Mouse (Mus musculus) cerebellum, adult 11-12 months (tissue): ENCODE data around the gene 1700029P11Rik.

Experiments used
- DNase-seq: peaks from one replicate; pipeline ENCODE4 v3.0.0; 2022

Gene 1700029P11Rik

DNA sequence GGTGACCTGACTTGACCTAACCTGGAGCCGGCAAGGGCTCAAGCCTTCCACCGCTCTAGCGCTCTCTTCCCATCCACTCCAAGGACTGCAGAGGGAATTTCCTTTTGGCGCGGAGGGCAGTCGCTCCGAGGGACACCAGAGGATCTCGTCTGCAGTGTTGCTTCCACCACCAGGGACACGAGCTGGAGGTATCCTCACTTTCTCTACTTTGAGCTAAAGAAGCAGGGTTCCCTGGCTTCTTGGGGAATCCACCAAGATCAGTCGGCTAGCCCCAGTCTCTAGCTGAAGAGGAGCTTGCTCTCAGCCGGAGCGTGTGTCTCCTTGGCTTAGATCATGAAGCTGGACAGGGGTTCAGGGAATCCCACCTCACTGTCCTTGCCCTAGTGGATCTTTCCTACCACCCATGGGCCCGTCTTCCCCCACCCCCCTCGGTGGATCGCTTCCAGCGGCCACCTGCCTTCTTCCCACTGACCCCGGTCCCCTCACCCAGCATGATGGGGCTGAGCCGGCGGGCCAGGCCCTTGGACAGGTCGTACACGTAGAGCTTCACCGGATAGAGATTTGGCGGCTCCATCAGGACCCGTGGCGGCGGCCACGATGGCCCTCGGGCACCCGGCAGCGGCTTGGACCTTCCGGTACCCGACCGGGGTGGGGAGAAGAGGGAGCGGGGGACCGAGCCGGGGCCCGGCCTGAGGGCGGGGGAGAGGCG lies 35.2 kb downstream of the 1700029P11Rik start:
- peak; percentile 55 for DNase-seq

DNA sequence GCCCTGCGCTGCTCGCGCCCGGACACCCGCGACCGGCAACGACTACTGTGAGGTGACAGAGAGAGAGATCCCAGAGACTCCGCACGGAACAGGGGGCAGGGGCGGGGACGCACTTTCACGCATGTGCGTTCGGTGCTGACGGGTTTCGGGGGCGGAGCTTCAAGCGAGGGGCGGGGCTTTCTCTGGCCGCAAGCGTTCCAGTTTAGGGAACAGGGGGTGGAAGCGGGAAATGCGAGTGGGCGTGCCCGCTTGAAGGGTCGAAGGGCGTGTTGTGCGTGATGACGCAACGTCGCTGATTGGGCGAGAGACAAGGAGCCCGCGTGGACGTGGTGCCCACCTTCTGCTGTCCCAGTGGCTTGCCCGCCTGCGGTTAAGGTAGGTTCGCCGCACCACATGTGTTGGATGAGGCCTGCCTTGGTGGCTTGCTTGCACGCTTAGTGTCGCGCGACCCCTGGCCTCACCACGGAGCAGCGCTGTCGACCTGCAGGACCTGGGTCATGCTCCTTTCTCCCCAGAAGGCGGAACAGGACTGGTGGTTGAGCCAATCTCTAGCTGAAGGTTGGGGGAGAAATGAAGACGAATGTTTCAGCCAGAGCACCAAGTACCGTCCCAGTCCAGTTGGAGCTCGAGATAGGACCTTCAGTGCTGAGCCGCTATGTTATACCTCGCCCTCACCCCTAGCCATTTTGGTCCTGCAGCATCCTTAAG lies 35.9 kb downstream of the 1700029P11Rik start:
- DNase-seq = peak; percentile 99

DNA sequence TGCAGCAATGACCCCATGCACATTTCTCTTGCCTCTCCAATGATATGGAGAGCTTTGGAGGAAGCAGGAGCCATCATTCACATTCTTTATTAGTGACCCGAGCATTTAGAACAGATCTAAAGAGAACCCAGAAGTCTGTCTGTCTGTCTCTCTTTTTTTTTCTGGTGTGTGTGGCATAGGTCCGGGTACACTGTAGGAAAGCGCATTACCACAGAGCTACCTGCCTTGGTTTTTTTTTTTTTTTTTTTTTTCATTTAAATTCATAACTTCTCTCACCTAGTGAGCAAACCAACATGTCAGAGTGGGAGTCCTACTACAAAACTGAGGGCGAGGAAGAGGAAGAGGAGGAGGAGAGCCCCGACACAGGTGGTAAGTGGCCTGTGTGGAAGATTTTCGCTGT lies 36.5 kb downstream of the 1700029P11Rik start:
- no peak for DNase-seq

DNA sequence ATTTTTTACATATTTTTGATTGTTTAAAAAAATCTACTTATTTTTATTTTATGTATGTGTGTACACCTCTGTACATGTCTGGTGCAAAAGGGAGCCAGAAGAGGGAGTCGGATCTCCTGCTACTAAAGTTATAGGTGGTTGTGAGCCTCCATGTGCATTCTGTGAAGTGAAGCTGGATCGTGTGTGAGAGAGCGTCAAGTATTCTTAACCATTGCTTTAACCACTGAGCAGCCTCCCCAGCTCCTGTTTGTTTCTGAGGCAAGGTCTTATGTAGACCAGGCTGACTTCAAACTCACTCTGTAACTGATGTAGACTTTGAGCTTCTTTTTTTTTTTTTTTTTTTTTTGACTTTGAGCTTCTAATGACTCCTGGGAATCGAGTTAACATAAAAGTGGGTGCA lies 37.1 kb downstream of the 1700029P11Rik start:
- no peak for DNase-seq

DNA sequence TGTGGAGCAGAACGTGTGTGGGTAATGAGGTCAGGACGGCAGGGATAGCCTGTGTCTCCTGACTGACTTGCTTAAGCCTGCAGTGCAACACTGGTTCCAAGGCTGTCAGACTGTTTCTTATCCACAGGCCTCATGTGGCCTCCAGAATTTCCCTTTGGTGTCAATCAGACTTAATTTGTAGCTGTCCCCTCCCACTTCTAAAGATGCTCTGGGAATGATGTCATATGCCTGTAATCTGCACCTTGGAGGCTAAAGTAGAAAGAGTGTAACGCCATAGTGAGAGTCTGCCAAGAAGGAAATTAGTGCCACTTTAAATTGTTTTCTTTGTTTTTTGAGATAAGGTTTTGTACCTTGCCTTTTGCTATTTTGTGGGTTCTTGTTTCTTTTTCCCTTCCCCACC lies 38.9 kb downstream of the 1700029P11Rik start:
- DNase-seq = no peak

GRCm38 (mm10) chr15:82022535-82023088 lies 42.3 kb downstream of the 1700029P11Rik start:
- no peak for DNase-seq

GRCm38 (mm10) chr15:82023965-82024635 lies 43.8 kb downstream of the 1700029P11Rik start:
- no peak for DNase-seq

- no peak for DNase-seq
These were observed 46.9 kb downstream of the 1700029P11Rik start for GRCm38 (mm10) chr15:82027276-82027675.

DNA sequence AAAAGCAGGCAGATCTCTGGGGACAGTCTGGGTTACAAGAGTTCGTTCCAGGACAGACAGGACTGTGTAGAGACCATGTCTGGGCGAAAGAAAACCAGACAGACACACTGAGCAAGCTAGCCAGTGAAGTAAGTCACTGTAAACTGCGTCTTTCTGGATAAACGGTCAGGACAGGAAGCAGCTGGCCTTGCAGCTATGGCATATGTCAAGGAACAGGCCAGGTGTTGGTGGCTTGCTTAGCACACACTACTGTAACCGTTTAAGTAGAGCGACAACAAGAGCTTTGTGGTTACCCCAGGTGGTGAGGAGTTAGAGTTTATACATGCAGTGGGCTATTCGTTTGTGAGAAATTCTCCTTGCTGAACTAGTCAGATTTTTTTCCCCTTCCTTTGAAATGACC lies 47.4 kb downstream of the 1700029P11Rik start:
- DNase-seq = no peak
